Mouse (Mus musculus) limb, embryonic 14.5 days (tissue): ENCODE measurements around the gene Sgsm2. TPM values are rescaled to one million over a fixed set of nuclear protein-coding genes. Genes with fewer than 3 reads are reported as not detected.
A peak's percentile ranks its signal among the peaks of the same experiment; 100 is the strongest.

ENCODE experiments used
- ATAC-seq: fragments of 200-750 bp; cut with Nextera tagmentation; 2 replicates; pipeline ENCODE4 v1.8.0; 2017; ENCODE audit warnings: low read depth, moderate number of reproducible peaks, moderate TSS enrichment; ENCODE audit not compliant: low FRiP score
- DNase-seq: peaks from one replicate; pipeline ENCODE4 v3.0.0-alpha.2; 2015; ENCODE audit warnings: low spot score
- H3K27ac ChIP-seq: fragments of 300-500 bp; sonication (generic); replicated peaks from 2 replicates; pipeline ENCODE4 v1.5.1; 2014; ENCODE audit warnings: low read depth, mild to moderate bottlenecking, low read length, moderate library complexity, mixed read lengths
- H3K27me3 ChIP-seq: fragments of 300-500 bp; sonication (generic); 2 replicates; pipeline ENCODE4 v1.6.1; 2014; ENCODE audit warnings: low read length, mixed read lengths; ENCODE audit not compliant: control insufficient read depth, insufficient read depth
- H3K36me3 ChIP-seq: fragments of 300-500 bp; sonication (generic); 2 replicates; pipeline ENCODE4 v1.6.1; 2014; ENCODE audit warnings: mild to moderate bottlenecking, low read length, moderate library complexity, mixed read lengths; ENCODE audit not compliant: control insufficient read depth, insufficient read depth
- H3K4me1 ChIP-seq: fragments of 300-500 bp; sonication (generic); 2 replicates; pipeline ENCODE4 v1.6.1; 2014; ENCODE audit warnings: antibody characterized with exemption, low read length, mixed read lengths; ENCODE audit not compliant: control insufficient read depth, insufficient read depth
- H3K4me2 ChIP-seq: fragments of 300-500 bp; sonication (generic); replicated peaks from 2 replicates; pipeline ENCODE4 v1.6.1; 2014; ENCODE audit warnings: low read depth, mild to moderate bottlenecking, low read length, moderate library complexity; ENCODE audit not compliant: severe bottlenecking
- H3K4me3 ChIP-seq: fragments of 300-500 bp; sonication (generic); replicated peaks from 2 replicates; pipeline ENCODE4 v1.5.1; 2014; ENCODE audit warnings: low read length
- H3K9ac ChIP-seq: fragments of 300-500 bp; sonication (generic); 2 replicates; pipeline ENCODE4 v1.6.1; 2014; ENCODE audit warnings: mild to moderate bottlenecking, low read depth, low read length, moderate library complexity; ENCODE audit not compliant: severe bottlenecking
- H3K9me3 ChIP-seq: fragments of 300-500 bp; sonication (generic); 2 replicates; pipeline ENCODE4 v1.6.1; 2016; ENCODE audit warnings: low read length; ENCODE audit not compliant: control insufficient read depth
- POLR2A ChIP-seq: fragments of 200-500 bp; IDR thresholded peaks from 2 replicates; pipeline ENCODE4 v1.8.0; 2012; ENCODE audit warnings: inconsistent platforms, mild to moderate bottlenecking, moderate library complexity, borderline replicate concordance; ENCODE audit not compliant: insufficient read depth, insufficient read length; ENCODE audit errors: extremely low read depth
- WGBS: fragments of 180-500 bp; shearing (Covaris S2); extraction: QIAGEN DNeasy Blood & Tissue Kit; methylation state at CpG from one replicate; pipeline ENCODE4 v1.1.7; 2014; 5-methylcytosine and 5-hydroxymethylcytosine counted together
- polyA plus RNA-seq, 2 experiments: library from polyadenylated mRNA; depleted of rRNA in 1 of 2; stranded (reverse) in 1 of 2; unstranded in 1 of 2; fragments of >200 nt; fragmentation: Nextera tagmentation in 1 of 2; extraction: Ambion mirVana in 1 of 2; gene quantifications; 2 replicates each; pipeline versions ENCODE4 v1.2.1 to v1.2.3; 2012 to 2014

Gene Sgsm2
- polyA plus RNA-seq (2012; rRNA removed) (18.2 and 21.2 TPM in 2 replicates), polyA plus RNA-seq (2014; fragmentation: Nextera tagmentation; extraction: Ambion mirVana) (6.5 and 7.1 TPM in 2 replicates)

DNA sequence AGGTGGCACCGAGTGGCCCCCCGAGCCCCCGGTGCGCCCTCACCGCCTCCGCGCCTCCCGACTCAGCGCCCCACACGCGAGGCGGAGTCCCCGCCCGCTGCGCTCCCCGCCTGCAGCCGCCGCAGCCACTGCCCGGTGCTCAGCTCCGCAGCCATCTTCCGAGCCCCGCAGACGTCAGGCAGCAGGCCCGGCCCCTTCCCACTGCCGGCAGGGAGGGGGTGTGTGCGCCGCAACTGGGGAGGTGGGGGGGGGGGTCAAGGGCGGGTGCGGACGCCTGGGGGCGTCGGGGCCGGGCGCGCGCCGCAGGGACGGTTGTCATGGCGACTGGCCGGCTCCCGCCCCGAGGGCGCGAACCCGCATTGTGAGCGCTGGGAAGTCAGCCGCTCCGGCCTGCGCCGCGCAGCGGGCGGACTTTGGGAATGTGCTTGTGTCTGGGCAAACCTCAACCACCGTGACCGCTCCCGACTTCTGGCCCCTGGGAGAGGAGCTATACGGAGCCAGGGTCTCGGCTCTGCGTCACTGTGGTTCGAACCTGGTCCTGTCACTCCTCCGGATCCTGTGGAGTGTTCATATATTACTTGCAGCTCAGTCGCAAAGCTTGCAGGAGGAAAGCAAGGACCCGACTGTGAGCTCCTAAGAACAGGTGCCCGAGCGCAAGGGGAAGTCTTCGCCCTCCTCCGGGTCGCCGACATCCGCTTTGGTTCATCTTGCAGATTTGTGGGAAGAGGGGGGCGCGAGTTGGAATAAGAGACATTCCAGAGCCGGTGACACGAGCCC is at the start of gene Sgsm2:
TSS of gene Sgsm2 (minus strand) at position 160 of the 777 bp plus-strand sequence.
- 4% methylated on average over 63 of the region's 74 CpGs for WGBS
- ATAC-seq, result peak; percentile 64

DNA sequence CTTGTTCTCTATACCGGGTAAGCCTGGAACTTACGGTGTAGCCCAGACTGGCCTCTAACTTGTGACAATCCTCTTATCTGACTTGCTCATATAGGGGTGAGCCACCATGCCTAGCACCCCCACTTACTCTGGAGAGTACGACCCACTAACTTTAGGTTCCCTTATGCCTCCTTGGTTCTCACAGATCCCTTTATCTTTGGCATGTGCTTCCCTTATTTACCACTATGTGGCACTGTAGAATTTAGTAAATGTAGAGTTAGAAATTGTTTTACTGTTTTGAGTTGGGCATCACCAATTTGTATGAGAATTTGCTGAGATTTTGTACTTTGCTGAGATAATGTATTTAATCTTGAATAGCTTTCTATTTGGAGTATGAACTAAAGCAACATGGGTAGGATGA is 49.5 kb upstream of the Sgsm2 start:
- ATAC-seq (no peak), DNase-seq (peak; percentile 70)
- Histone ChIP-seq H3K9ac (no peak overlapping the region), H3K9me3 (no peaks in the 10 kb centered on the region), H3K27ac (no peak overlapping the region), H3K4me3 (no peak overlapping the region), H3K4me2 (no peak overlapping the region), H3K27me3 (no peaks in the 10 kb centered on the region), H3K4me1 (no peaks in the 10 kb centered on the region), H3K36me3 (peaks cover 41% of the 10 kb centered on the region; the same call in 1 of the 2 replicates)
- TF ChIP-seq POLR2A, result no peak
- 79% methylated on average over 3 of the region's 3 CpGs for WGBS

More for the DNA sequence above, at the start of gene Sgsm2:
- H3K4me2 ChIP-seq, result peak within 1 kb of the TSS; percentile 94
- DNase-seq, result peak; percentile 57
- H3K4me3 ChIP-seq, result peak within 1 kb of the TSS; percentile 81
- peak within 1 kb of the TSS; percentile 74 for H3K9ac ChIP-seq
- H3K9me3 ChIP-seq, result no peaks in the 10 kb centered on the region
- no peak for TF ChIP-seq POLR2A
- H3K4me1 ChIP-seq, result no peaks in the 10 kb centered on the region
- no peaks in the 10 kb centered on the region for H3K27me3 ChIP-seq
- H3K36me3 ChIP-seq, result peaks cover 25% of the 10 kb centered on the region
- peak within 1 kb of the TSS; percentile 78 for H3K27ac ChIP-seq

DNA sequence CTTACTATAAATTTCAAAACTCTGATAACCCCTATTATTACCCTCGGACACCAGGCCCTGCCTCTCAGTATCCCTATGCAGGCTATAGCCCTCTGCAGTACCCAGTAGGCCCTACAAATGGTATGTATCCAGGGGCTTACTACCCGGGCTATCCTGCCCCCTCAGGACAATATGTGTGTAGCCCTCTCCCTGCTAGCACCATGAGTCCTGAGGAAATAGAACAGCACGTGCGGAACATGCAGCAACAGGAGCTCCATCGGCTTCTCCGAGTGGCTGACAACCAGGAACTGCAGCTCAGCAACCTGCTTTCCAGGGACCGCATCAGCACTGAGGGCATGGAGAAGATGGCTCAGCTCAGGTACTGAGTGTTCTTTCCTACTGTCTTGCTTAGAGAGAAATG is 33.5 kb upstream of the Sgsm2 start:
- H3K4me3 ChIP-seq, result no peak overlapping the region
- DNase-seq, result no peak
- H3K9ac ChIP-seq, result no peak overlapping the region
- no peak for ATAC-seq
- no peak overlapping the region for H3K27ac ChIP-seq
- 90% methylated on average over 7 of the region's 7 CpGs for WGBS
- TF ChIP-seq POLR2A, result no peak
- peaks cover 10% of the 10 kb centered on the region for H3K4me1 ChIP-seq
- peaks cover 49% of the 10 kb centered on the region for H3K36me3 ChIP-seq
- H3K9me3 ChIP-seq, result no peaks in the 10 kb centered on the region
- no peaks in the 10 kb centered on the region for H3K27me3 ChIP-seq
- H3K4me2 ChIP-seq, result no peak overlapping the region

DNA sequence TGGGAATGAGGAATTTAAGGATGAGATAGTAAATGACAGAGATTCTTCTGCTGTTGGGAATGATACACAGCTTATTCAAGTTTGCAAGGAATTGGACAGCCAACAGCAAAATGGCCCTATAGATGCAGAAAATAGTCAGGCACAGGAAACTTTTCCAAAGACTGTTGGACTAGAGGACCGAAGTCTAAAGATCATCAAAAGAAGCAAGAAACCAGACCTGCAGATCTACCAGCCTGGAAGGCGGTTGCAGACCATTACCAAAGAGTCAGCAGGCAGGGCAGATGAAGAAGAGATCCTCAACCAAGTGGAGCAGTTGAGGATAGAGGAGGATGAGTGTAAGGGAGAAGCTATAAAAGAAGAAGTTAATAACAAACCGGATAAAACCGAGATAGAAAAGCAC is 32.3 kb upstream of the Sgsm2 start:
- Histone ChIP-seq H3K27ac (no peak overlapping the region), H3K4me3 (no peak overlapping the region), H3K36me3 (peaks cover 40% of the 10 kb centered on the region), H3K9ac (no peak overlapping the region), H3K4me2 (no peak overlapping the region), H3K9me3 (no peaks in the 10 kb centered on the region), H3K27me3 (no peaks in the 10 kb centered on the region), H3K4me1 (peaks cover 15% of the 10 kb centered on the region)
- 89% methylated on average over 4 of the region's 4 CpGs for WGBS
- DNase-seq (no peak), ATAC-seq (no peak)
- TF ChIP-seq POLR2A, result no peak

DNA sequence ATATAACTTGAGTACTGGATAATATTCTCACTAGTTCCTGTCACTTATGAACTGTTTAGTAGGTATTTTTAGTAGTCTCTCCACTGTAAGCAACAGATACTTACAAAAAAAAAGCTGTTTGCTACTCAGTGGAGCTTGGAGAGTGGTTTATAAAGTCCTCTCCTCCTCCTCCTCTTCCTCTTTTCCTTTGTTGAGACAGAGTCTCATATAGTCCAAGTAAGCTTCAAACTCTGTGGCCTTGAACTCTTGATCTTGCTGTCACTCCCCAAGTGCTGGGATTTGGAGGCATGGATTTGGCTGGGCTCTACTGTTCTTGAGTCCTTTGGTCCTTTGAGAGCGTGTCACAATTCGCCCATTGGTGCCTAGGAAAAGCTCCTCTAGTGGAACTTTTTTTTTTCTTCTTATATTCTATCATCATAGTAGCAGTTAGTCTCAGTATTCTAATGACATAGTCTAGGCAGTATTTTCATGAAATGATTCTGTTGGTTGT is 30.4 kb upstream of the Sgsm2 start:
- H3K9me3 ChIP-seq, result no peaks in the 10 kb centered on the region
- peaks cover 25% of the 10 kb centered on the region for H3K36me3 ChIP-seq
- H3K4me3 ChIP-seq, result no peak overlapping the region
- ATAC-seq, result no peak
- no peak overlapping the region for H3K9ac ChIP-seq
- no peak overlapping the region; the same call in 1 of the 2 replicates for H3K4me2 ChIP-seq
- H3K27me3 ChIP-seq, result no peaks in the 10 kb centered on the region
- H3K4me1 ChIP-seq, result peaks cover 15% of the 10 kb centered on the region
- no peak for TF ChIP-seq POLR2A
- 93% methylated on average over 2 of the region's 2 CpGs for WGBS
- DNase-seq, result no peak
- no peak overlapping the region for H3K27ac ChIP-seq
